Mouse (Mus musculus) lung, adult 2 months (tissue): ENCODE measurements around the gene Gm20388.
"Not testable (repeated sequence)": the region's sequence is repeated elsewhere in the genome, so short reads cannot be mapped to it uniquely, and the experiment has no call there.

Experiments
- CTCF ChIP-seq: fragments of 200-500 bp; IDR thresholded peaks from 2 replicates; pipeline ENCODE4 v1.5.1; 2011; ENCODE audit warnings: mild to moderate bottlenecking, low read length, control low read depth; ENCODE audit not compliant: insufficient read depth
- POLR2A ChIP-seq: fragments of 200-500 bp; IDR thresholded peaks from 2 replicates; pipeline ENCODE4 v1.6.1; 2011; ENCODE audit warnings: low read depth, mild to moderate bottlenecking, control low read depth, low read length, borderline replicate concordance; ENCODE audit errors: extremely low read depth

DNA sequence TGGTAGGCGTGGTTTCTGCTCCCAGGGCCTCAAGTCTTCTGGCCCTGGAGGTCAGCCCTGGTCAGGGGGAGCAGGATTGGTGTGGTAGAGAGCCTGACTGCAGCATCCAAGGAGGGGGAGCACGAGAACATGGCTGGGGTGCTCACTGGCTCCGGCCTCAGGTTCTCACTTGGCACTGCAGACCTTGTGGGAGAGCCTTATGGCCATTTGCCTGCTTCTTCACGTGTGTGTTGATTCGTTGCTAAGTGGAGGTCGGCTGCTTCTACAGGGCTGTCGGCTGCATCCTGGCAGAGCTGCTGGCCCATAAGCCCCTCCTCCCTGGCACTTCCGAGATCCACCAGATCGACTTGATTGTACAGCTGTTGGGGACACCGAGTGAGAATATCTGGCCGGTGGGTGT, 3319.7 kb downstream of the Gm20388 start:
- not testable (repeated sequence) for TF ChIP-seq POLR2A, CTCF
